Mouse (Mus musculus) liver, adult 2 months (tissue): ENCODE measurements around the gene Ugcg.

Experiments used
- CTCF ChIP-seq: fragments of 200-500 bp; IDR thresholded peaks from 2 replicates; pipeline ENCODE4 v1.5.1; 2011; ENCODE audit warnings: low read depth, low read length, control low read depth
- POLR2A ChIP-seq: fragments of 200-500 bp; IDR thresholded peaks from 2 replicates; pipeline ENCODE4 v1.6.1; 2011; ENCODE audit warnings: low read length, control low read depth; ENCODE audit not compliant: insufficient read depth; ENCODE audit errors: extremely low read depth

GRCm38 (mm10) chr4:59262156-59262555 lies 73.1 kb downstream of the Ugcg start:
- no peak for TF ChIP-seq CTCF
- no peak for TF ChIP-seq POLR2A
